Mouse (Mus musculus): Measurements from ENCODE around the gene Sapcd1. TPM values are rescaled to one million over a fixed set of nuclear protein-coding genes. Genes with fewer than 3 reads are reported as not detected.

The Sapcd1 gene
- polyA plus RNA-seq, 1 experiment from 2014 or later: 2.1 TPM

GRCm38 (mm10) chr17:35048149-35048931 is 20.5 kb upstream of the Sapcd1 start:
- Histone ChIP-seq H3K36me3 (ENCODE audit: control insufficient read depth, insufficient read depth, low read length) (no peaks in the 10 kb centered on the region), H3K27ac (ENCODE audit: low read depth, low read length) (peak overlapping the region; percentile 12; the same call in 1 of the 2 replicates), H3K9ac (replicated peaks; ENCODE audit: low read depth, low read length) (no peak overlapping the region), H3K4me1 (ENCODE audit: control insufficient read depth, insufficient read depth, low read length) (peaks cover 5% of the 10 kb centered on the region; the same call in 1 of the 2 replicates), H3K9me3 (ENCODE audit: control insufficient read depth, low read length) (no peaks in the 10 kb centered on the region), H3K4me2 (ENCODE audit: low read depth, low read length) (no peak overlapping the region), H3K27me3 (ENCODE audit: control insufficient read depth, insufficient read depth, low read length) (no peaks in the 10 kb centered on the region), H3K4me3 (ENCODE audit: low read depth, low read length) (no peak overlapping the region)
- WGBS: 36% methylated on average over 11 of the region's 11 CpGs
- no peak for ATAC-seq (ENCODE audit: low read depth)

- Histone ChIP-seq H3K27ac (ENCODE audit: low read depth, low read length) (peak overlapping the region; percentile 12; the same call in 1 of the 2 replicates), H3K4me2 (ENCODE audit: low read depth, low read length) (no peak overlapping the region), H3K4me1 (ENCODE audit: control insufficient read depth, insufficient read depth, low read length) (peaks cover 5% of the 10 kb centered on the region; the same call in 1 of the 2 replicates)
These were observed 19.9 kb upstream of the Sapcd1 start for GRCm38 (mm10) chr17:35047688-35048087.

GRCm38 (mm10) chr17:35046681-35047455 is 19.1 kb upstream of the Sapcd1 start, which contains the start of gene Msh5:
Gene Msh5 (minus strand): TSS chr17:35046745.
- Histone ChIP-seq H3K9ac (replicated peaks; ENCODE audit: low read depth, low read length) (peak within 1 kb of the TSS; percentile 74), H3K27ac (ENCODE audit: low read depth, low read length) (peak within 1 kb of the TSS; percentile 62; the same call in 1 of the 2 replicates), H3K4me2 (ENCODE audit: low read depth, low read length) (peak within 1 kb of the TSS; percentile 99), H3K36me3 (ENCODE audit: control insufficient read depth, insufficient read depth, low read length) (no peaks in the 10 kb centered on the region), H3K27me3 (ENCODE audit: control insufficient read depth, insufficient read depth, low read length) (no peaks in the 10 kb centered on the region), H3K9me3 (ENCODE audit: control insufficient read depth, low read length) (no peaks in the 10 kb centered on the region), H3K4me3 (ENCODE audit: low read depth, low read length) (peak within 1 kb of the TSS; percentile 49), H3K4me1 (ENCODE audit: control insufficient read depth, insufficient read depth, low read length) (0 out of 2 replicates have a peak, but pooled peaks cover 2% of the 10 kb centered on the region)
- 3% methylated on average over 33 of the region's 33 CpGs for WGBS
- ATAC-seq (ENCODE audit: low read depth): peak; percentile 99

More at GRCm38 (mm10) chr17:35047688-35048087, 19.9 kb upstream of the Sapcd1 start:
- ATAC-seq (ENCODE audit: low read depth): no peak
- H3K36me3 ChIP-seq (ENCODE audit: control insufficient read depth, insufficient read depth, low read length): no peaks in the 10 kb centered on the region
- H3K9me3 ChIP-seq (ENCODE audit: control insufficient read depth, low read length): no peaks in the 10 kb centered on the region
- WGBS: 56% methylated on average over 1 of the region's 1 CpGs
- no peak overlapping the region for H3K4me3 ChIP-seq (ENCODE audit: low read depth, low read length)
- H3K27me3 ChIP-seq (ENCODE audit: control insufficient read depth, insufficient read depth, low read length): no peaks in the 10 kb centered on the region
- no peak overlapping the region for H3K9ac ChIP-seq (replicated peaks; ENCODE audit: low read depth, low read length)

GRCm38 (mm10) chr17:35045807-35046680 is 18.2 kb upstream of the Sapcd1 start:
- no peaks in the 10 kb centered on the region for H3K9me3 ChIP-seq (ENCODE audit: control insufficient read depth, low read length)
- peak overlapping the region; percentile 62; the same call in 1 of the 2 replicates for H3K27ac ChIP-seq (ENCODE audit: low read depth, low read length)
- 0 out of 2 replicates have a peak, but pooled peaks cover 2% of the 10 kb centered on the region for H3K4me1 ChIP-seq (ENCODE audit: control insufficient read depth, insufficient read depth, low read length)
- ATAC-seq (ENCODE audit: low read depth): peak; percentile 73
- 5% methylated on average over 48 of the region's 48 CpGs for WGBS
- H3K27me3 ChIP-seq (ENCODE audit: control insufficient read depth, insufficient read depth, low read length): no peaks in the 10 kb centered on the region
- peak overlapping the region; percentile 74 for H3K9ac ChIP-seq (replicated peaks; ENCODE audit: low read depth, low read length)
- peak overlapping the region; percentile 49 for H3K4me3 ChIP-seq (ENCODE audit: low read depth, low read length)
- no peaks in the 10 kb centered on the region for H3K36me3 ChIP-seq (ENCODE audit: control insufficient read depth, insufficient read depth, low read length)
- H3K4me2 ChIP-seq (ENCODE audit: low read depth, low read length): peak overlapping the region; percentile 99

GRCm38 (mm10) chr17:35044904-35045806 is 17.3 kb upstream of the Sapcd1 start:
- peak overlapping the region; percentile 99 for H3K4me2 ChIP-seq (ENCODE audit: low read depth, low read length)
- no peaks in the 10 kb centered on the region for H3K36me3 ChIP-seq (ENCODE audit: control insufficient read depth, insufficient read depth, low read length)
- no peak overlapping the region for H3K27ac ChIP-seq (ENCODE audit: low read depth, low read length)
- ATAC-seq (ENCODE audit: low read depth): no peak
- no peak overlapping the region for H3K9ac ChIP-seq (replicated peaks; ENCODE audit: low read depth, low read length)
- no peaks in the 10 kb centered on the region for H3K27me3 ChIP-seq (ENCODE audit: control insufficient read depth, insufficient read depth, low read length)
- no peaks in the 10 kb centered on the region for H3K9me3 ChIP-seq (ENCODE audit: control insufficient read depth, low read length)
- 85% methylated on average over 7 of the region's 7 CpGs for WGBS
- H3K4me1 ChIP-seq (ENCODE audit: control insufficient read depth, insufficient read depth, low read length): 0 out of 2 replicates have a peak, but pooled peaks cover 2% of the 10 kb centered on the region
- no peak overlapping the region for H3K4me3 ChIP-seq (ENCODE audit: low read depth, low read length)

GRCm38 (mm10) chr17:35043794-35044193 is 16.0 kb upstream of the Sapcd1 start:
- Histone ChIP-seq H3K9me3 (ENCODE audit: control insufficient read depth, low read length) (no peaks in the 10 kb centered on the region), H3K9ac (replicated peaks; ENCODE audit: low read depth, low read length) (no peak overlapping the region), H3K4me2 (ENCODE audit: low read depth, low read length) (no peak overlapping the region), H3K27ac (ENCODE audit: low read depth, low read length) (no peak overlapping the region), H3K4me3 (ENCODE audit: low read depth, low read length) (no peak overlapping the region), H3K36me3 (ENCODE audit: control insufficient read depth, insufficient read depth, low read length) (no peaks in the 10 kb centered on the region), H3K27me3 (ENCODE audit: control insufficient read depth, insufficient read depth, low read length) (no peaks in the 10 kb centered on the region), H3K4me1 (ENCODE audit: control insufficient read depth, insufficient read depth, low read length) (no peaks in the 10 kb centered on the region)
- ATAC-seq (ENCODE audit: low read depth): no peak
- 92% methylated on average over 4 of the region's 4 CpGs for WGBS

- no peaks in the 10 kb centered on the region for H3K36me3 ChIP-seq (ENCODE audit: control insufficient read depth, insufficient read depth, low read length)
- WGBS: 87% methylated on average over 11 of the region's 11 CpGs
- ATAC-seq (ENCODE audit: low read depth): no peak
- no peaks in the 10 kb centered on the region for H3K27me3 ChIP-seq (ENCODE audit: control insufficient read depth, insufficient read depth, low read length)
- no peaks in the 10 kb centered on the region for H3K4me1 ChIP-seq (ENCODE audit: control insufficient read depth, insufficient read depth, low read length)
- H3K9ac ChIP-seq (replicated peaks; ENCODE audit: low read depth, low read length): no peak overlapping the region
- H3K27ac ChIP-seq (ENCODE audit: low read depth, low read length): no peak overlapping the region
- H3K4me3 ChIP-seq (ENCODE audit: low read depth, low read length): no peak overlapping the region
- no peaks in the 10 kb centered on the region for H3K9me3 ChIP-seq (ENCODE audit: control insufficient read depth, low read length)
- H3K4me2 ChIP-seq (ENCODE audit: low read depth, low read length): no peak overlapping the region
These were observed 11.5 kb upstream of the Sapcd1 start for GRCm38 (mm10) chr17:35039121-35039873.

Data from neural tube, embryonic 14.5 days (tissue).